In the genomic region with DNA sequence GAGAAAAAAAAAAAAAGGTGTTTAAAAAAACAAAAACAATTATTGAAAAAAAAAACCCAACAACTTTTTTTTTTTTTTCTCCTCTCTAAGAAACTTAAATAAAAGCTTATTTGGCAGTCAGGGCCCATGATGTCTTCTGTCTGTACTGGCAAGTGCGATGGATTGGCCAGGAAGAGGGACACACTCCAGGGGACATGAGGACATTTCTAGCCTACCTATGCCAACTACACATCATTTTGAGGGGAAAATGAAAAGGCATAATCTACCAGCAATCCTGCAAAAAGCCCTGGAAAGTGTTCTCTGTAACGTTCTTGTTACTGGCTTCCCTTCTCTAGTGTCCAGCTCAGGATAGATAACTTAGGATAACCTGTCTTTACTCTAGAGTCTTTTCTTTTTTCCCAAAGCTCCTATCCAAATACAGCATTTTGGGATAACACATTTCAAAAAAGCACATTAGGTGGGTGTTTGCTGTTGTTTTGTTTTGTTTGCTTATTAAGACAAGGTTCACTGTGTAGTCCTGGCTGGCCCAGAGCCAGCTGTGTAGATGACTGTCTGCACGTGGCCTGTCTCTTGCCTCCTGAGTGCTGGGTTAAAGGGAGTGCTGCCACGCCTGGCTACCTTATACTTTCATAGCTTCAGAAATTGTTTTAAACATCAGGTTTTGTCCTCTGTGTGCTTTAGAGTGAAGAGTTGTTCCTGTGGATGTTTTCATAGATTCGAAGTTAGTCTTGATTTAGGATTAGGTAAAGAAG, we compare ENCODE assay signal across 10 mouse cellular contexts. TPM values are rescaled to one million over a fixed set of nuclear protein-coding genes. Genes with fewer than 3 reads are reported as not detected.
DNase-seq lines count a peak whose midpoint lies in the region; ATAC-seq and TF ChIP-seq lines count a peak whose summit lies in the region.
"Had no signal": no experiment of that assay in that cellular context is flagged by ENCODE, and none has a peak within 500 bp of the region (broad histone marks: within the 10 kb centered on the region; RNA-seq: fewer than 3 reads in every experiment).

No protein-coding gene starts in this region.

- H3K9me3 ChIP-seq in megakaryocyte, embryonic 14.5 days = no peaks in the 10 kb centered on the region
- H3K9me3 ChIP-seq: embryonic facial prominence, embryonic 13.5 days; heart, embryonic 15.5 days had no signal

- H3K79me2 ChIP-seq in heart, adult 2 months (replicated peaks; ENCODE audit: control insufficient read depth, insufficient read depth, low read length) = peaks cover 7% of the 10 kb centered on the region

- no peaks in the 10 kb centered on the region for H3K27me3 ChIP-seq in heart, adult 2 months (ENCODE audit: control insufficient read depth, insufficient read depth, low read length)
- H3K27me3 ChIP-seq in megakaryocyte, embryonic 14.5 days (replicated peaks) = no peaks in the 10 kb centered on the region
- H3K27me3 ChIP-seq: embryonic facial prominence, embryonic 13.5 days; heart, embryonic 15.5 days had no signal

- H3K4me3 ChIP-seq in heart, adult 2 months = no peak overlapping the region
- H3K4me3 ChIP-seq in megakaryocyte, embryonic 14.5 days (replicated peaks) = peak overlapping the region; percentile 42
- H3K4me3 ChIP-seq: embryonic facial prominence, embryonic 13.5 days; heart, embryonic 15.5 days had no signal

- no peak for DNase-seq in heart, adult 2 months
- no peak for DNase-seq in heart, adult 18-20 months
- DNase-seq in kidney, postnatal 25 days = peak; percentile 52 to 60
- DNase-seq in spleen, postnatal 10 days (ENCODE audit: low spot score in 2 of 2) = no peak
- no peak for DNase-seq in gastrocnemius, postnatal 25 days

- H3K36me3 ChIP-seq in heart, adult 2 months (ENCODE audit: control insufficient read depth, insufficient read depth, low read length) = peaks cover 32% of the 10 kb centered on the region
- H3K36me3 ChIP-seq in megakaryocyte, embryonic 14.5 days (replicated peaks; ENCODE audit: low read length) = peaks cover 53% of the 10 kb centered on the region
- H3K36me3 ChIP-seq: embryonic facial prominence, embryonic 13.5 days; heart, embryonic 15.5 days had no signal

- WGBS in heart, adult 2 months = 27% methylated on average over 5 of the region's 5 CpGs

- ATAC-seq in megakaryocyte, adult 5-6 weeks (ENCODE audit: poor library complexity, severe bottlenecking) = no peak
- ATAC-seq: activated CD4-positive, CD25-positive, alpha-beta regulatory T cell, adult 4 months had no signal

- H3K4me1 ChIP-seq in heart, adult 2 months (ENCODE audit: control insufficient read depth, insufficient read depth, low read length) = peaks cover 28% of the 10 kb centered on the region
- H3K4me1 ChIP-seq in megakaryocyte, embryonic 14.5 days = peaks cover 90% of the 10 kb centered on the region

- H3K27ac ChIP-seq in heart, adult 2 months = peak overlapping the region; percentile 55
- H3K27ac ChIP-seq: embryonic facial prominence, embryonic 13.5 days had no signal

- intact Hi-C loops in heart, adult 2 months (cut with DNase I) = no loop called here

- no peak for TF ChIP-seq CTCF in heart, adult 2 months (IDR thresholded peaks at IDR 0.05)

- H3K9ac ChIP-seq in heart, adult 2 months (ENCODE audit: low read depth, low read length) = no peak overlapping the region
- H3K9ac ChIP-seq: embryonic facial prominence, embryonic 13.5 days; heart, embryonic 15.5 days had no signal

- TF ChIP-seq POLR2A in heart, adult 2 months (IDR thresholded peaks at IDR 0.05; ENCODE audit: insufficient read depth, low read depth, low read length) = no peak

- no peak for TF ChIP-seq EP300 in heart, adult 2 months (IDR thresholded peaks at IDR 0.05; ENCODE audit: insufficient read depth, low read depth, low read length)

RNA-seq across cellular contexts. Expression of a gene that starts 7.2 kb away (rescaled TPM):
- total RNA-seq in heart, adult 2 months (2021) = 10 to 100 TPM; 46.7 to 48.8 TPM
- polyA plus RNA-seq in heart, adult 2 months (2012; rRNA removed) = 23.4 and 45.9 TPM in 2 replicates
- 10 to 100 TPM; 43.9 to 47.2 TPM for total RNA-seq in heart, adult 18-20 months (2021)
- polyA plus RNA-seq in megakaryocyte, embryonic 14.5 days (2012; ENCODE audit: insufficient read depth, low replicate concordance) = 4.7 and 7.3 TPM in 2 replicates
- total RNA-seq in megakaryocyte, adult 5-6 weeks (2015) = 13.5 and 14.7 TPM in 2 replicates
- total RNA-seq in megakaryocyte, adult 5-6 weeks (2017) = 22.6 and 23.8 TPM in 2 replicates
- 10 to 100 TPM; 19.9 to 26.2 TPM for total RNA-seq in gastrocnemius, postnatal 25 days (2021)

RNA-seq across cellular contexts. Expression of a gene that starts 7.3 kb away (rescaled TPM):
- total RNA-seq in heart, adult 2 months (2021) = 10 to 100 TPM; 51.3 to 58.3 TPM
- polyA plus RNA-seq in heart, adult 2 months (2012; rRNA removed) = 19.2 and 33.6 TPM in 2 replicates
- total RNA-seq in heart, adult 18-20 months (2021) = 10 to 100 TPM; 69.8 to 76.6 TPM
- polyA plus RNA-seq in megakaryocyte, embryonic 14.5 days (2012; ENCODE audit: insufficient read depth, low replicate concordance) = 5.7 and 6.8 TPM in 2 replicates
- total RNA-seq in megakaryocyte, adult 5-6 weeks (2015) = 19.9 and 25.2 TPM in 2 replicates
- total RNA-seq in megakaryocyte, adult 5-6 weeks (2017) = 19.6 and 33.1 TPM in 2 replicates
- total RNA-seq in gastrocnemius, postnatal 25 days (2021) = 10 to 100 TPM; 31.0 to 36.5 TPM

RNA-seq across cellular contexts. Expression of a gene that starts 35.5 kb away (rescaled TPM):
- 1 to 10 TPM; 7.6 to 8.1 TPM for total RNA-seq in heart, adult 2 months (2021)
- polyA plus RNA-seq in heart, adult 2 months (2012; rRNA removed) = 2.7 and 4.2 TPM in 2 replicates
- 1 to 10 TPM; 7.5 to 8.3 TPM for total RNA-seq in heart, adult 18-20 months (2021)
- 2.4 TPM in 1 of 2 replicates, not detected in the other for polyA plus RNA-seq in megakaryocyte, embryonic 14.5 days (2012; ENCODE audit: insufficient read depth, low replicate concordance)
- 7.9 and 13.7 TPM in 2 replicates for total RNA-seq in megakaryocyte, adult 5-6 weeks (2015)
- 11.4 and 14.8 TPM in 2 replicates for total RNA-seq in megakaryocyte, adult 5-6 weeks (2017)
- total RNA-seq in gastrocnemius, postnatal 25 days (2021) = 1 to 10 TPM; 4.1 to 4.6 TPM

Comparison
In these comparisons a context has a peak if more than half of its experiments do, and no peak if none do; other contexts are left out.
1. DNase-seq: peak in kidney, postnatal 25 days (2 of 2); none in heart, adult 2 months (0 of 2), heart, adult 18-20 months (0 of 2), spleen, postnatal 10 days (0 of 2) and gastrocnemius, postnatal 25 days (single experiment).